Mouse (Mus musculus) MEL (cell line): ENCODE measurements around the gene Zfp39. TPM values are rescaled to one million over a fixed set of nuclear protein-coding genes. Genes with fewer than 3 reads are reported as not detected.
A peak's percentile ranks its signal among the peaks of the same experiment; 100 is the strongest.

Experiments used
- DNase-seq: peaks from one replicate; pipeline ENCODE4 v3.0.0; 2011; ENCODE audit warnings: low read depth, low spot score
- H3K27ac ChIP-seq: 2 replicates; pipeline ENCODE4 v1.5.1; 2012; ENCODE audit warnings: low read depth, mild to moderate bottlenecking, control low read depth, low read length, moderate library complexity; ENCODE audit not compliant: control insufficient read depth
- H3K27me3 ChIP-seq, 2 experiments: fragments of 150-350 bp in 1 of 2; sonication (generic) in 1 of 2; 2 replicates each; pipeline ENCODE4 v1.6.1; 2012; ENCODE audit warnings: low read length in 2 of 2, mild to moderate bottlenecking in 2 of 2, improper control_type of control experiment in 1 of 2, moderate library complexity in 1 of 2; ENCODE audit not compliant: insufficient read depth in 2 of 2, control insufficient read depth in 1 of 2
- H3K36me3 ChIP-seq, 2 experiments: 2 replicates each; pipeline ENCODE4 v1.6.1; 2012 to 2014; ENCODE audit warnings: low read length in 2 of 2, improper control_type of control experiment in 1 of 2, inconsistent platforms in 1 of 2, mild to moderate bottlenecking in 1 of 2; ENCODE audit not compliant: insufficient read depth in 2 of 2, control insufficient read depth in 1 of 2
- H3K4me1 ChIP-seq, 2 experiments: fragments of 150-350 bp in 1 of 2; sonication (generic) in 1 of 2; 2 replicates each; pipeline ENCODE4 v1.6.1; 2012; ENCODE audit warnings: low read length in 2 of 2, improper control_type of control experiment in 1 of 2, mild to moderate bottlenecking in 1 of 2; ENCODE audit not compliant: insufficient read depth in 2 of 2, control insufficient read depth in 1 of 2
- H3K4me3 ChIP-seq, 2 experiments: fragments of 150-350 bp in 1 of 2; sonication (generic) in 1 of 2; 2 replicates each; pipeline ENCODE4 v1.5.1; 2012; ENCODE audit warnings: low read depth in 2 of 2, low read length in 2 of 2, mild to moderate bottlenecking in 2 of 2, moderate library complexity in 2 of 2, control low read depth in 1 of 2, improper control_type of control experiment in 1 of 2; ENCODE audit not compliant: control insufficient read depth in 1 of 2, insufficient read depth in 1 of 2
- H3K79me2 ChIP-seq: 2 replicates; pipeline ENCODE4 v1.6.1; 2012; ENCODE audit warnings: mild to moderate bottlenecking, low read length, moderate library complexity; ENCODE audit not compliant: control insufficient read depth, poor library complexity, insufficient read depth
- H3K9ac ChIP-seq: 2 replicates; pipeline ENCODE4 v1.6.1; 2012; ENCODE audit warnings: low read depth, mild to moderate bottlenecking, control low read depth, low read length, moderate library complexity; ENCODE audit not compliant: control insufficient read depth, poor library complexity, severe bottlenecking
- H3K9me3 ChIP-seq: fragments of 150-350 bp; sonication (generic); replicated peaks from 2 replicates; pipeline ENCODE4 v1.6.1; 2012; ENCODE audit warnings: mild to moderate bottlenecking, low read length, improper control_type of control experiment, moderate library complexity; ENCODE audit not compliant: insufficient read depth
- CHD1 ChIP-seq: IDR thresholded peaks from 2 replicates; pipeline ENCODE4 v1.6.1; 2012; ENCODE audit warnings: low read depth, mild to moderate bottlenecking, inconsistent platforms, low read length, improper control_type of control experiment
- CHD2 ChIP-seq: IDR thresholded peaks from 2 replicates; pipeline ENCODE4 v1.6.1; 2011; ENCODE audit warnings: low read length, improper control_type of control experiment
- CTCF ChIP-seq, 3 experiments: IDR thresholded peaks in 2 of 3; conservative IDR thresholded peaks in 1 of 3; 2 replicates each; pipeline ENCODE4 v1.5.1; 2011 to 2012; ENCODE audit warnings: low read length in 3 of 3, low read depth in 2 of 3, mild to moderate bottlenecking in 2 of 3, improper control_type of control experiment in 1 of 3, inconsistent platforms in 1 of 3, mixed read lengths in 1 of 3, moderate library complexity in 1 of 3; ENCODE audit not compliant: control insufficient read depth in 1 of 3, insufficient read depth in 1 of 3, poor library complexity in 1 of 3, severe bottlenecking in 1 of 3
- E2F4 ChIP-seq: IDR thresholded peaks from 2 replicates; pipeline ENCODE4 v1.6.1; 2011; ENCODE audit warnings: low read depth, low read length, improper control_type of control experiment, borderline replicate concordance
- EP300 ChIP-seq, 2 experiments: IDR thresholded peaks; 2 replicates each; pipeline ENCODE4 v1.6.1; 2011; ENCODE audit warnings: improper control_type of control experiment in 2 of 2, low read length in 2 of 2, low read depth in 1 of 2, mild to moderate bottlenecking in 1 of 2
- GABPA ChIP-seq: IDR thresholded peaks from 2 replicates; pipeline ENCODE4 v1.6.1; 2012; ENCODE audit warnings: low read depth, mild to moderate bottlenecking, inconsistent platforms, low read length, improper control_type of control experiment, moderate library complexity
- GATA1 ChIP-seq: IDR thresholded peaks from 2 replicates; pipeline ENCODE4 v1.6.1; 2011; ENCODE audit warnings: low read depth, low read length, improper control_type of control experiment
- HCFC1 ChIP-seq: IDR thresholded peaks from 2 replicates; pipeline ENCODE4 v1.6.1; 2012; ENCODE audit warnings: low read depth, mild to moderate bottlenecking, inconsistent platforms, low read length, improper control_type of control experiment, moderate library complexity
- JUND ChIP-seq: IDR thresholded peaks from 2 replicates; pipeline ENCODE4 v1.6.1; 2011; ENCODE audit warnings: low read depth, mild to moderate bottlenecking, improper control_type of control experiment, low read length
- MAZ ChIP-seq: IDR thresholded peaks from 2 replicates; pipeline ENCODE4 v1.6.1; 2012; ENCODE audit warnings: low read depth, mild to moderate bottlenecking, inconsistent platforms, low read length, improper control_type of control experiment
- MEF2A ChIP-seq: IDR thresholded peaks from 2 replicates; pipeline ENCODE4 v1.6.1; 2014; ENCODE audit warnings: low read depth, mild to moderate bottlenecking, inconsistent platforms, low read length, improper control_type of control experiment; ENCODE audit not compliant: poor library complexity, insufficient replicate concordance, severe bottlenecking; ENCODE audit errors: extremely low read depth
- MXI1 ChIP-seq: IDR thresholded peaks from 2 replicates; pipeline ENCODE4 v1.6.1; 2011; ENCODE audit warnings: mild to moderate bottlenecking, low read depth, low read length, improper control_type of control experiment
- MYC ChIP-seq: IDR thresholded peaks from 2 replicates; pipeline ENCODE4 v1.6.1; 2011; ENCODE audit warnings: low read depth, mild to moderate bottlenecking, low read length, improper control_type of control experiment, moderate library complexity
- NELFE ChIP-seq: IDR thresholded peaks from 2 replicates; pipeline ENCODE4 v1.6.1; 2011; ENCODE audit warnings: low read depth, low read length, improper control_type of control experiment
- NRF1 ChIP-seq: IDR thresholded peaks from 2 replicates; pipeline ENCODE4 v1.6.1; 2014; ENCODE audit warnings: low read depth, mild to moderate bottlenecking, inconsistent platforms, low read length, improper control_type of control experiment, moderate library complexity; ENCODE audit not compliant: poor library complexity, insufficient read depth, severe bottlenecking
- POLR2A ChIP-seq, 2 experiments: IDR thresholded peaks; 2 replicates each; pipeline ENCODE4 v1.6.1; 2011 to 2012; ENCODE audit warnings: low read length in 2 of 2, mild to moderate bottlenecking in 2 of 2, control low read depth in 1 of 2, improper control_type of control experiment in 1 of 2, low read depth in 1 of 2, moderate library complexity in 1 of 2; ENCODE audit not compliant: control insufficient read depth in 1 of 2, insufficient read depth in 1 of 2, poor library complexity in 1 of 2
- POLR2AphosphoS2 ChIP-seq: IDR thresholded peaks from 2 replicates; pipeline ENCODE4 v1.6.1; 2011; ENCODE audit warnings: low read length, improper control_type of control experiment
- POLR2AphosphoS5 ChIP-seq: IDR thresholded peaks from 2 replicates; pipeline ENCODE4 v1.6.1; 2012; ENCODE audit warnings: low read depth, borderline replicate concordance, mild to moderate bottlenecking, inconsistent platforms, low read length, moderate library complexity, mixed read lengths
- RAD21 ChIP-seq: IDR thresholded peaks from 2 replicates; pipeline ENCODE4 v1.6.1; 2011; ENCODE audit warnings: mild to moderate bottlenecking, low read depth, low read length, improper control_type of control experiment
- RCOR1 ChIP-seq: IDR thresholded peaks from 2 replicates; pipeline ENCODE4 v1.6.1; 2012; ENCODE audit warnings: low read depth, mild to moderate bottlenecking, inconsistent platforms, low read length, improper control_type of control experiment
- SIN3A ChIP-seq: IDR thresholded peaks from 2 replicates; pipeline ENCODE4 v1.6.1; 2012; ENCODE audit warnings: low read length, improper control_type of control experiment, inconsistent platforms
- SMC3 ChIP-seq: IDR thresholded peaks from 2 replicates; pipeline ENCODE4 v1.6.1; 2011; ENCODE audit warnings: low read depth, low read length, improper control_type of control experiment
- TAL1 ChIP-seq: IDR thresholded peaks from 2 replicates; pipeline ENCODE4 v1.6.1; 2012; ENCODE audit warnings: mild to moderate bottlenecking, inconsistent platforms, low read length, moderate library complexity, mixed read lengths
- TBP ChIP-seq: IDR thresholded peaks from 2 replicates; pipeline ENCODE4 v1.8.0; 2011; ENCODE audit warnings: low read depth, low read length, improper control_type of control experiment
- TCF12 ChIP-seq: IDR thresholded peaks from 2 replicates; pipeline ENCODE4 v1.6.1; 2014; ENCODE audit warnings: low read depth, mild to moderate bottlenecking, inconsistent platforms, low read length, improper control_type of control experiment, moderate library complexity
- UBTF ChIP-seq: IDR thresholded peaks from 2 replicates; pipeline ENCODE4 v1.6.1; 2012; ENCODE audit warnings: low read depth, mild to moderate bottlenecking, inconsistent platforms, low read length, improper control_type of control experiment, moderate library complexity, borderline replicate concordance; ENCODE audit not compliant: insufficient read depth
- ZC3H11A ChIP-seq: IDR thresholded peaks from 2 replicates; pipeline ENCODE4 v1.6.1; 2012; ENCODE audit warnings: low read depth, mild to moderate bottlenecking, inconsistent platforms, low read length, improper control_type of control experiment
- ZMIZ1 ChIP-seq: IDR thresholded peaks from 2 replicates; pipeline ENCODE4 v1.6.1; 2012; ENCODE audit warnings: low read depth, mild to moderate bottlenecking, inconsistent platforms, low read length, improper control_type of control experiment, moderate library complexity
- ZNF384 ChIP-seq: IDR thresholded peaks from 2 replicates; pipeline ENCODE4 v1.6.1; 2012; ENCODE audit warnings: low read depth, mild to moderate bottlenecking, inconsistent platforms, low read length, improper control_type of control experiment
- polyA plus RNA-seq, 2 experiments: library from polyadenylated mRNA; stranded (reverse) in 1 of 2; unstranded in 1 of 2; fragments of >175 nt in 1 of 2; fragments of >200 nt in 1 of 2; gene quantifications; 2 replicates each; pipeline versions ENCODE4 v1.2.1 to v1.2.4; 2012; ENCODE audit warnings: low replicate concordance in 2 of 2, low read depth in 1 of 2; ENCODE audit not compliant: insufficient read length in 2 of 2, insufficient read depth in 1 of 2, missing spikeins in 1 of 2
- total RNA-seq: library from RNA; depleted of rRNA; stranded (reverse); fragments of 300-350 nt; gene quantifications from 2 replicates; pipeline ENCODE4 v1.2.3, GENCODE M21; 2012

Zfp39 gene
- total and polyA plus RNA-seq, 3 experiments, result 5.1 to 6.0 TPM; not detected in 1

DNA sequence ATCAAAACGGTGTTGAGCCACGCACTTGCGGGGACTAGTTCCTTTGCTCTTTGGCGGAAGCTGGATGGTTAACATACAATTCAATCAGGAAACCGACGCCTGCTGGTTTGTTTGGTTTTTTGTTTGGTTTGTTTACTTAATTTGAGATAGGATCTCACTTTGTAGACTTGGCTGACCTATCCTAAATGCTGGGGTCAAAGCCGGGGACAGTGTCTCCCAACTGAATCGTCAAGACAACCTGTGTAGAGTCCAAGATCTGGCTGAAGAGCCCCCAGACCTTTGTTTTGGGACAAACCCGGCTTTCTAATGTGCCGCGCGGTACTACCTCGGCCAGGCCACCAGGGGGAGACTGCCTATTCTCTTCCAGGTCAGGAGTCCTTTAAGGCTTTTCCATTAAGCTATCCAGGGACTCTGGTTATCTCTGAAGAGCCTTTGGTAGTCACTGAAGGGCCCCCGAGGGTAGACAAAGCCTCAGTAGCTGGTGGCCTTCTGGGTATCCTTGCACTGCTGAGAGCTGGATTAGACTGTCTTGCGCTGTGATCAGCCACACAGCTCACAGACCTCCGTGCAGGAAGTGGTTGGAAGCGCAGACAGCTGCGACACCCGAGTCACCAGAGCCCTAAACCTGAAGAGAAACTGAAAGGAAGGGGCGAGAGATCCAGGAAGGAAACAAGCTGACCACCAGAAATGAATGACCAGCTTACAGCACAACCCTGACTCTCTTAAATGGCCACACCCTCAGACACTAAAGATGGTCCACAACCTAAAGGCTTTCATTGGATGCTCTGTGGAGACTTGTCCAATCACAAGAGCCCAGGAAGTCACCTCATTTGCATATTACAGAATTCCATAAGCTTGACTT lies 24.0 kb upstream of the Zfp39 start:
- Histone ChIP-seq H3K4me1 (peaks cover 4 to 15% of the 10 kb centered on the region in 2 experiments; a peak in 3 of 4 replicates), H3K27ac (peak overlapping the region; percentile 51), H3K9ac (peak overlapping the region; percentile 54), H3K4me3 (peak overlapping the region; percentile 62 to 72), H3K27me3 (no peaks in the 10 kb centered on the region), H3K9me3 (no peaks in the 10 kb centered on the region), H3K79me2 (peaks cover 1% of the 10 kb centered on the region; the same call in 1 of the 2 replicates)
- 0 out of 2 replicates have a peak, but pooled peaks have one; percentile 31 for TF ChIP-seq MYC
- no peak for TF ChIP-seq ZNF384
- TF ChIP-seq CHD2, result peak; percentile 80
- no peak for TF ChIP-seq CHD1
- TF ChIP-seq POLR2AphosphoS5, result peak; percentile 62; the same call in 1 of the 2 replicates
- TF ChIP-seq NELFE, result peak; percentile 73
- TF ChIP-seq NRF1, result no peak
- TF ChIP-seq ZMIZ1, result peak; percentile 87
- peak; percentile 65; the same call in 1 of the 2 replicates for TF ChIP-seq POLR2AphosphoS2
- TF ChIP-seq MEF2A, result no peak
- no peak; the same call in 1 of the 2 replicates for TF ChIP-seq RCOR1
- peak in 1 of 2 experiments; percentile 3; a peak in 1 of 4 replicates for TF ChIP-seq EP300 (IDR thresholded peaks at IDR 0.05; ENCODE audit: low read depth in 1 of 2, low read length in 2 of 2)
- peak; percentile 42; the same call in 1 of the 2 replicates for TF ChIP-seq MAZ
- peak; percentile 99 for TF ChIP-seq TBP
- no peak for TF ChIP-seq UBTF
- TF ChIP-seq E2F4, result 0 out of 2 replicates have a peak, but pooled peaks have one; percentile 24
- peak; percentile 50 for TF ChIP-seq SIN3A
- TF ChIP-seq MXI1, result peak; percentile 58; the same call in 1 of the 2 replicates
- TF ChIP-seq GATA1, result 0 out of 2 replicates have a peak, but pooled peaks have one; percentile 13
- TF ChIP-seq GABPA, result no peak
- peak; percentile 49 for TF ChIP-seq SMC3
- TF ChIP-seq ZC3H11A, result 0 out of 2 replicates have a peak, but pooled peaks have one; percentile 4
- peak in 1 of 2 experiments; percentile 82; a peak in 2 of 4 replicates for TF ChIP-seq POLR2A (IDR thresholded peaks at IDR 0.05; ENCODE audit: control insufficient read depth in 1 of 2, insufficient read depth in 1 of 2, low read depth in 1 of 2, low read length in 2 of 2, poor library complexity in 1 of 2)
- 0 out of 2 replicates have a peak, but pooled peaks have one; percentile 27 for TF ChIP-seq HCFC1
- TF ChIP-seq JUND, result 0 out of 2 replicates have a peak, but pooled peaks have one; percentile 30
- peak; percentile 40 for TF ChIP-seq RAD21
- peak; percentile 65 to 82 (median 74) for TF ChIP-seq CTCF (IDR thresholded peaks at IDR 0.05 in 2 of 3, conservative IDR thresholded peaks at IDR 0.05 in 1 of 3; ENCODE audit: control insufficient read depth in 1 of 3, insufficient read depth in 1 of 3, low read depth in 2 of 3, low read length in 3 of 3, poor library complexity in 1 of 3, severe bottlenecking in 1 of 3)
- no peak for TF ChIP-seq TAL1
- peak; percentile 62 for TF ChIP-seq TCF12
- TF ChIP-seq, all 39 proteins: peak for 21
- DNase-seq, result peak; percentile 93
- peaks cover 0 to 13% of the 10 kb centered on the region in 2 experiments; a peak in 2 of 4 replicates for H3K36me3 ChIP-seq
